Mouse (Mus musculus) megakaryocyte progenitor cell, adult 5-6 weeks (primary cell): ENCODE measurements around the gene Dnaaf2. TPM values are rescaled to one million over a fixed set of nuclear protein-coding genes. Genes with fewer than 3 reads are reported as not detected.
A peak's percentile ranks its signal among the peaks of the same experiment; 100 is the strongest.
"Not testable (repeated sequence)": the region's sequence is repeated elsewhere in the genome, so short reads cannot be mapped to it uniquely, and the experiment has no call there.

ENCODE experiments used
- ATAC-seq: replicated peaks from 2 replicates; pipeline ENCODE4 v1.8.0; 2016; ENCODE audit warnings: mild to moderate bottlenecking, moderate TSS enrichment, inconsistent platforms; ENCODE audit not compliant: poor library complexity
- total RNA-seq, 2 experiments: library from RNA; stranded (forward) in 1 of 2; stranded (reverse) in 1 of 2; fragments of 157-497, 149-512 nt in 1 of 2; fragments of 200-1000 nt in 1 of 2; gene quantifications; 2 replicates each; pipeline versions ENCODE4 v1.2.3 to v1.2.4; 2015 to 2017

Gene Dnaaf2
- total RNA-seq, 2 experiments from 2014 or later = 5.3 to 6.3 TPM

DNA sequence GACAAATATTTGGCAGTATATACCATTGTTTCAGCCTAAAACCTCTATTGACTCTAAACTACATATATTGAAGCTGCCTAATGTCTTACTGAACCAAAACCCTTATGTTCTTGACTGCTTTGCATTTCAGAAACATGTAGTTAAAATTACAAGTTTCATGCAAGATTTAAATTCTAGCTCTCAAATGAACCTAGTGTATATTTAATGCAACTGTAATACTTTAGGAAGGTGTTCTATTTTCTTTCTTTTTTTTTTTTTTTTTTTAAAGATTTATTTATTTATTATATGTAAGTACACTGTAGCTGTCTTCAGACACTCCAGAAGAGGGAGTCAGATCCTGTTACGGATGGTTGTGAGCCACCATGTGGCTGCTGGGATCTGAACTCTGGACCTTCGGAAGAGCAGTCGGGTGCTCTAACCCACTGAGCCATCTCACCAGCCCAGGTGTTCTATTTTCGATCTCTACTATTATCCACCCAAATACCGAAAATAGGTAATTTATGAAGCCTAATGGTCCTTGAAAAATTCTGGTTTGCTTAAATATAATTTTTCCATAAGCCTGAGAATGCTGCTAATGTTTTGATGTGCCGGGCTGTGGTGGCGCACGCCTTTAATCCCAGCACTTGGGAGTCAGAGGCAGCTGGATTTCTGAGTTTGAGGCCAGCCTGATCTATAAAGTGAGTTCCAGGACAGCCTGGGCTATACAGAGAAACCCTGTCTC lies 31.2 kb downstream of the Dnaaf2 start:
- not testable (repeated sequence) for ATAC-seq

DNA sequence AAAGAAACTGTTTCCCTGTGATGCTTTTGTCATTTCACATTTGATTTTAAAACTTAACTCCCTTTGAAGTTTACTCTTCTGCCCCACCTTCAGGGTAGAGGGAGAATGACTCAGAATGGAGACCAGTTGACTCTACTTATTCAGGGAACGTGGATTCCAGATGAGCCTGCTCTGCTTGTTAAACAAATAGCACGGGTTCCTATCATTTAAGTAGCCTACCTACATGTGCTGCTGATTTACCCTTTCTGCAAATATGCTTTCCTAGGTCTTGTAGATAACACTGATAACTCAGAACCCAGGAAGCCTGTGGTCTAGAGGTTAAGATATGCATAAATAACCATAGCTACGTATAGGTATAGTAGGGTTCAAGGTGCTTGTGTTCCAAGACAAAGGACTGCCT lies 33.3 kb downstream of the Dnaaf2 start:
- ATAC-seq = peak; percentile 17

DNA sequence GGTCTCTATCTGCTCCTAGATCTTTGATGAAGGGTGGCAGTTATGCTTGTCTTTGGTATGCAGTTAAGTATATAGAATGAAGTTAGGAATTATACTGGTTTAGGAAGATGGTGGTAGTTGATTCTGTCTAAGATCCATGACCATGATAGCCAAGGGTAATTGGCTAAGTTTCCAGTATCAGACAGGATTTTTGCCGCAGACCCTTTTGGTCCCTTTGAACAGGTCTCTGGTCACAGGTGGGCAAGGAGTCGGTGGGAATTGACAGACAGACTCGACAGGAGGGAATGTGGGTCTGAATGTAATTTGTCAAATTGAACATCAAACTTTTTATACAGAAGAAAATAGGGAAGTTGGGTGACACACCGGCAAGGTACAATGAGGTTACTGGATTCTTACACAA lies 34.6 kb downstream of the Dnaaf2 start:
- ATAC-seq = not testable (repeated sequence)

DNA sequence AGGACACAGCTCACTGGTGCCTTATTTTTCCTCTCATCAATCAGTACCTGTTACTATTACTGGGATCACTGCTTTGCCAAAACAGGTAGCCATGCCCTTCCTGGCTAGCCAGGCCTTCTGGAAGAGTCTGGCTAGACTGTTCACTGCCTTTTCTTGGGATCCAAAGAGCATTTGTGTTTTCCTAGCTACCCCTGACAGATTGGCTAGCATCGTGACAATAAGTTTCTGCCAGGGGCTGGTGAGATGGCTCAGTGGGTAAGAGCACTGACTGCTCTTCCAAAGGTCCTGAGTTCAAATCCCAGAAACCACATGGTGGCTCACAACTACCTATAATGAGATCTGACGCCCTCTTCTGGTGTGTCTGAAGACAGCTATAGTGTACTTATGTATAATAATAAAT lies 37.6 kb downstream of the Dnaaf2 start:
- ATAC-seq = not testable (repeated sequence)

DNA sequence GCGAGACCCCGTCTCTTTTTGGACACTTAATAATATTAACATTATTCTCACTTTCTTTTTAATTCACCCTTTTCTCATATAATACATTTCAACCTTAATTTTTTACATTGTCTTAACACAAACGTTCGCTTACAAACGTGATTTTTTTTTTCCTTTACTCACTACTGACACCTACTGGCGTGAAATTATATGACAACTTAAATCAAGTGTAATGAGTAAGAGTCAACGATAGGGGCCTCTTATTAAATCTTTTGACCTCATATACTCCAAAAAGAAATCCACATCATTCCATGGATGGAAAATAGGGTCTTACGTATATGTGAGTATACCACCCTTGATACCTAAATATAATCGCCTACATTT lies 38.7 kb downstream of the Dnaaf2 start:
- ATAC-seq = peak; percentile 61

DNA sequence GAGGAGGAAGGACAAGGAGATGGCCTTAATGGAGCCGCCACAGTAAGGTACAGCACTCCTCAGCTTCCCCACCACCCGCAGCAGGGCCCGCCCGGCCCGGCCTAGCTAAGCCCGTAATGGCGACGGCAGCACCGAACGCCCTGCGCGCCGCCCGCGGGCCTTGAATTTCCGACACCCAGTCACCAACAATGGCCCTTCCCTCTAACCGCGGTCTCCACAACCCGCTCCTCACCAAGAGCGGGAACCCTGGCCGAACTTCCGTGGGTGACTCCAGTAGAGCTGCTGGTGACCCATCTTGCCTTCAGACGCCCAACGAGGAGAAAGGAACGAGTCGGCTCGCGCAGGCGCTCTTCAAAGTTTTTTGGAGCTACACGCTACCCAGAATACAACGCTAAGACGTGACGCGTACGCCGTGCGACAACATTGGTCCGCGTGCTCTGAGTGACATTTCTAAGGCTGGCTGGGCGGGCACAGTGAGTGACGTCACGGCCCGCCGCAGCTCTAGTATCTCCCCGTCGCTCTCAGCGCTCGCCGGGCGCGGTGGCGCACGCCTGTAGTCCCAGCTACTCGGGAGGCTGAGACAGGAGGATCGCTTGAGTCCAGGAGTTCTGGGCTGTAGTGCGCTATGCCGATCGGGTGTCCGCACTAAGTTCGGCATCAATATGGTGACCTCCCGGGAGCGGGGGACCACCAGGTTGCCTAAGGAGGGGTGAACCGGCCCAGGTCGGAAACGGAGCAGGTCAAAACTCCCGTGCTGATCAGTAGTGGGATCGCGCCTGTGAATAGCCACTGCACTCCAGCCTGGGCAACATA lies 39.3 kb downstream of the Dnaaf2 start, which contains the start of gene Rps29:
TSS of gene Rps29 (minus strand) at position 422 of the 813 bp plus-strand sequence.
- peak; percentile 88 for ATAC-seq

DNA sequence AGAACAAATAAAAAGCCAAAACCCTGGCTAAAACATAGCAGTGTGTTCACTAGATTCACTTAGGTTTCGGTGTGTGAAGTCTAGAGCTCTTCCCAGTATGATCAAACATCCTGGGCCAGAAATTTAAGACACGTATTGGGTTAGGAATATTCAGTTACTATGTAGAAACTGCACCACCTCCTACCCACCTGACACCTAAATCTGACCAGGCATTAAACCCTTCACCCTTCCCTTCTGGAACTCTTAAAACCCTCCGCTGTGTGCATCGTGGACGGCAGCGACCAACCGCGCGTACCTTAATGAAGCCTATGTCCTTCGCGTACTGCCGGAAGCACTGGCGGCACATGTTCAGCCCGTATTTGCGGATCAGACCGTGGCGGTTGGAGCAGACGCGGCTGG lies 39.9 kb downstream of the Dnaaf2 start:
- ATAC-seq = peak; percentile 3; the same call in 1 of the 2 replicates

DNA sequence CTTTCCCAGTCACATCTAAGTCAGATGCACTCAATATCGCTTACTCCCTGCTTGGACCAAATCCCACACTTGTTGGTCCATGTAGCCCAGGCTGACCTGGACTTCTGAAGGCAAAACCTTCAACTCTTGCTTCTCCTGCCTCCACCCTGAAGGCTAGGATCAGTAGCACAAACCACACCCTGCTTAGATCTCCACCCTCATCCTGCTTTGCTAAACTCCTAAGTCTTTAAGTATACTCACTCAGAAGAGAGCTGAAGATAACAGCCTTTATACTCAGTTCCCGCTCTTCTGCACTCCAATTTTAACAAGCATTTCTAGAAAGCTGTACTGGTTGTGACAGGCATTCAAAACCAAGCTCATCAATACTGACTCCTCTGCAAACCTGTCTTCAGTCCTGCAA lies 41.1 kb downstream of the Dnaaf2 start:
- no peak for ATAC-seq

DNA sequence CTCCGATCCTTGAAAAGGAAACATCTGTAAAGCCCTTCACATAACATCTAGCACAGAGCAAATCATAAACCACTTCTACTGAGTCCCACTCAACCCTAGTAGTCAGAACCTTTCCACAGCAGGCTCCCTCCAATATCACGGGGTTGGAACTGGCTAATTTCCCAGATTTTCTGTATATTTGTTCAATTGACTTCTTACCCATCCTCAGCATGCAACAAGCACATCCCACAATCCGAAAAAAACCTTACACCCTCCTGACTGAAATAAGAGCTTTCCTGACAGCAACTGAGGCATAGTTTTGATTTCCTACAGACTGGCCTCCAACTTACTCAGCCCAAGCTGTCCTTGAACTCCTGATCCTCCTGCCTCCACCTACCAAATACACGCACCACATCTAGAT lies 41.8 kb downstream of the Dnaaf2 start:
- no peak for ATAC-seq

DNA sequence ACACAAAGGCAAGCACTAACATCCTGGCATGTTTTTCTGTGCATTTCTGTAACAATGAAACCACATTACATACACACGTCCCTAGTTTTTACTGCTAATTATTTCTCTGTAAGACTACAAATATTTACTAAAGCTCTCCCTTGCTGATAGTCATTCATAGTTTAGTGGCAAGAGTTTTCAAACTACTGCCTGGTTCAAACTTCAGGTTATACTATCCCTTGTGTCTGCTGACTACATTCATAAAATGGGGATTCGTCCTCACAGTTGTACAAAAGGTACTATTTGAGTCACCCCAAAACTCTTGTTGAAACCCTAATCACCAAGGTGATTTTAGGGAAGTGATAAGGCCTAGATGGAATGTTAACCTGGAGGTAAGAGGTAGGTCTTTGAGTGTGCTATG lies 42.3 kb downstream of the Dnaaf2 start:
- ATAC-seq = no peak

DNA sequence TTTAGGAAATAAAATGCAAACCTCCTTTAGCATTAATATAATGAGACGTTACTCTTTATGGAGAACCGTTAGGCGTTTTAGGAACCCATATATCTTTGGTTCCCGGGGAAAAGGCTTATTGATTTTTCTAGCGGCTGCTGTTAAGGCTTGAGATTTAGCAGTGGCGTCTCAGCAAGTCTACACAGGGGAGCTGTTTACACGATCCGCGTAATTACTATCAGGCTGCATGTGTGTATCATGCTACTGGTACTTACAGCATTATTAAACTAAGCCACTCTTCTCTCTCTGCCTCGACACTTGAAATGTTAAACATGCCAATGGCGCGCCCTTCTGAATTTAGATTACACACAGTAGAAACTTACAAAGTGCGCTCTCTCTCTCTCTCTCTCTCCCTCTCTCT lies 48.2 kb downstream of the Dnaaf2 start:
- no peak for ATAC-seq

DNA sequence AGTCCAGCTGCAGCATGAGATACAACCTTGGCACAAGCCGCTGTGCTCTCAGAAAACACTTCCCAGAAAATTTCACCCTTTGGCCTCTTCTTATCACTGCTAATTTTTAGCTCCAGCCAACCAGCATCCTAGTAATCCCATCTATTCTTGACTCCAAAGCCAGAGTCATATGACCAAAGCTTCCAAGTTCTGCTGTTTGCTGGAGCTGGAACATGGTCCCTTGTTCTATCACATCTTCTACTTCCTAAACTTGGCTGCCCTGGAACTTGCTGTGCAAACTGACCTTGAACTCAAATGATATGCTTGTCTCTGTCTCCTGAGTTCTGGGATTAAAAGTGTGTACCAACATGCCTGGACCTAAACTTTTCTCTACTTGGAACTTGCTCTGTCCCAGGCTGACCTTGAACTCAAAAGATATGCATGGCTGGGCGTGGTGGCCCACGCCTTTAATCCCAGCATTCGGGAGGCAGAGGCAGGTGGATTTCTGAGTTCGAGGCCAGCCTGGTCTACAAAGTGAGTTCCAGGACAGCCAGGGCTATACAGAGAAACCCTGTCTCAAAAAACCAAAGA lies 51.0 kb downstream of the Dnaaf2 start:
- ATAC-seq = no peak

DNA sequence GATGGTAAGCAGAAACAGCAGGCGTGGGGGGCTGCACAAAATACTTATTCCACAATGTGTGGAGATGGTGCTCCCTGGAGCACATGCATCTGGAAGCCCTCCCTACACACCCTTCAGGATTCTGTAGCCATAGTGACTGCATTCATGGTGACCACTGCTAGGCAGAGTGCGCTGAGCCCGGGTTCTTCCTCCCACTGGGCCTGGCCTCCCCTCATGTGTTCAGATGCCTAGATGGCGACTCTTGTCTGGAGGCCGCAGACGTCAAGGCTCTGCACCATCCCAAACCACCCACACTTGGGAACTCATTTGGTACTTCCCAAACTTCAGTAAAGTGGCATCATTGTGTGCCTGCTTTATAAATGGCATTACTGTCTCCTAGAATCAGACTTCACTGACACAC lies 54.8 kb downstream of the Dnaaf2 start:
- ATAC-seq = no peak

DNA sequence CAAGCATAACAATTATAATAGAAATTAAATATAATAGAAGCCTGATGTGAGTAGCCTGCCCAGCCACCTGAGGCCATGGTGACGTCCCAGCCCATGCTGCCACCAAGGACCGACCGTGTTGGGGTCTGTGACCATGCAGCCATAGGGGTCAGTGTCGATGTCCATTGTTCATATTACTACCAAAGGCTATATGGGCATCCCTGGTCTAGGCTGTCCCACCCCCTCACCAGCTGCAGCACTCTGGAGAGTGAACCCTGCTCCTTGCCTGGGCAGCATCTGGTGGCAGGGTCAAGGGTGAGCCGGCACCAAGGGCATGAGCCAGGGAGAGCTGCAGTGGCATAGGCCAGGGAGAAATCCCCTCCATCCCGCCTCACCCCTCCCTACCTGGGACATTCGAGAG lies 58.4 kb downstream of the Dnaaf2 start:
- ATAC-seq = no peak

DNA sequence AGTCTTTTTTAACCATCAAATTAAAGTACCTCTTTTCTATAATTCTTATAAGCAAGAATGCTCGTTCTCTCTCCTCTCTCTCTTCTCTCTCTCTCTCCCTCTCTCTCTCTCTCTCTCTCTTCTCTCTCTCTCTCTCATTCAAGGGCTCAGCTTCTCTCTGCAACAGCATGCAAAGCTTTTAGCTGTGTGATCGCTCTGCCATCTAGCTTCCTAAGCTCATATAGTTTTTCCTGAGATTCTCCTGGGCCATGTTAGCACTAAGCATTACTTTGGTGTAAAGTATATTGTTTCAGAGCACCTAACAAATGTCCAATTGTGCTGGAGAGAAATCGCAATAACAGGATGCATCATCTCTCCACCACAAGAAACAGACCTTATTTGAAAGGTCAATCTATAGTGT lies 59.0 kb downstream of the Dnaaf2 start:
- ATAC-seq = no peak

Other genes with a start within 250 kb of the Dnaaf2 start
- gene Rps29, start 39.2 kb downstream of the Dnaaf2 start, total RNA-seq (2015) = 2,352 and 2,382 TPM in 2 replicates
- gene Rps29, start 39.2 kb downstream of the Dnaaf2 start, total RNA-seq (2017) = 2,189 and 3,108 TPM in 2 replicates
- gene Lrr1, start 29.6 kb downstream of the Dnaaf2 start, total RNA-seq (2015) = 32.3 and 40.5 TPM in 2 replicates
- gene Lrr1, start 29.6 kb downstream of the Dnaaf2 start, total RNA-seq (2017) = 11.6 and 17.9 TPM in 2 replicates
- 1,035 and 1,112 TPM in 2 replicates for gene Rpl36al, start 14.3 kb downstream of the Dnaaf2 start, total RNA-seq (2015)
- 1,330 and 1,393 TPM in 2 replicates for gene Rpl36al, start 14.3 kb downstream of the Dnaaf2 start, total RNA-seq (2017)
- 145 TPM in 2 replicates for gene Mgat2, start 14.3 kb downstream of the Dnaaf2 start, total RNA-seq (2015)
- gene Mgat2, start 14.3 kb downstream of the Dnaaf2 start, total RNA-seq (2017) = 149 and 155 TPM in 2 replicates
- 4.9 and 6.8 TPM in 2 replicates for gene Gm49383, start 1.3 kb downstream of the Dnaaf2 start, total RNA-seq (2015)
- 31.7 and 39.3 TPM in 2 replicates for gene Gm49383, start 1.3 kb downstream of the Dnaaf2 start, total RNA-seq (2017)
- gene Gm49384, start 5.8 kb upstream of the Dnaaf2 start, total RNA-seq (2015) = 22.3 and 24.8 TPM in 2 replicates
- gene Gm49384, start 5.8 kb upstream of the Dnaaf2 start, total RNA-seq (2017) = 22.0 and 22.4 TPM in 2 replicates
- gene Pole2, start 29.8 kb upstream of the Dnaaf2 start, total RNA-seq (2015) = 65.0 and 70.8 TPM in 2 replicates
- 50.8 and 69.6 TPM in 2 replicates for gene Pole2, start 29.8 kb upstream of the Dnaaf2 start, total RNA-seq (2017)
- gene Klhdc1, start 42.7 kb upstream of the Dnaaf2 start, total RNA-seq (2015) = 3.6 and 4.0 TPM in 2 replicates
- 4.4 and 10.1 TPM in 2 replicates for gene Klhdc1, start 42.7 kb upstream of the Dnaaf2 start, total RNA-seq (2017)
- 61.9 and 66.9 TPM in 2 replicates for gene Klhdc2, start 98.3 kb upstream of the Dnaaf2 start, total RNA-seq (2015)
- 55.0 and 64.9 TPM in 2 replicates for gene Klhdc2, start 98.3 kb upstream of the Dnaaf2 start, total RNA-seq (2017)
- gene Nemf, start 158.7 kb upstream of the Dnaaf2 start, total RNA-seq (2015) = 62.7 and 76.9 TPM in 2 replicates
- gene Nemf, start 158.7 kb upstream of the Dnaaf2 start, total RNA-seq (2017) = 80.0 and 130 TPM in 2 replicates
- 89.6 and 90.6 TPM in 2 replicates for gene Arf6, start 173.7 kb upstream of the Dnaaf2 start, total RNA-seq (2015)
- 145 and 148 TPM in 2 replicates for gene Arf6, start 173.7 kb upstream of the Dnaaf2 start, total RNA-seq (2017)
- gene Gm9887, start 174.0 kb upstream of the Dnaaf2 start, total RNA-seq (2015) = not detected in 2 replicates
- 1.5 TPM in 1 of 2 replicates, not detected in the other for gene Gm9887, start 174.0 kb upstream of the Dnaaf2 start, total RNA-seq (2017)